Comparison of ENCODE assay signal across 28 mouse cellular contexts in the genomic region with DNA sequence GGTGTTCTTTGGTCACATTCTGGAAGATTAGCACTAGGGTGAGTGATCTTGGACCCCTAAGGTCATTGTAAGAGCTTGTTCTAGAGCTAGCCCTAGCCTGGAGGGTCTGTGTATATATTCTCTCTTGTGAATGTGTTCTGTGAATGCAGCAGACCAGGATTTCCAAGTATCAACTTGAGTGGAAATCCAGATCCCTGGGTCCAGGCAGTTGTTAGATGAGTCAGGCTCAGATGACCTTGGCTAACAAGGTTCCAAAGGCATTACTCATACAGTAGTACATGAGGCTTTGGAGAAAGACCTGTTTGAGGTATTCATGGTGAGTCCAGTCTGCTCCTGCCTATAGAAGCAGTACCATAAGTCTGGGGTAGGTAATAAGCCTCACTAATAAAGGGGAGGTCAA.
A peak's percentile ranks its signal among the peaks of the same experiment; 100 is the strongest.
DNase-seq lines count a peak whose midpoint lies in the region; ATAC-seq and TF ChIP-seq lines count a peak whose summit lies in the region.
"Had no signal": no experiment of that assay in that cellular context is flagged by ENCODE, and none has a peak within 500 bp of the region (broad histone marks: within the 10 kb centered on the region; RNA-seq: fewer than 3 reads in every experiment).

No protein-coding gene starts in this region.

- H3K4me1 ChIP-seq in midbrain, embryonic 11.5 days (ENCODE audit: control insufficient read depth, insufficient read depth, low read length), result peaks cover 3% of the 10 kb centered on the region
- 0 out of 2 replicates have a peak, but pooled peaks cover 2% of the 10 kb centered on the region for H3K4me1 ChIP-seq in midbrain, embryonic 14.5 days (ENCODE audit: control insufficient read depth, insufficient read depth, low read length)
- no peaks in the 10 kb centered on the region for H3K4me1 ChIP-seq in stomach, postnatal 0 days (replicated peaks; ENCODE audit: control insufficient read depth, insufficient read depth)
- H3K4me1 ChIP-seq: hindbrain, embryonic 15.5 days; neural tube, embryonic 12.5 days had no signal

- H3K27ac ChIP-seq in midbrain, embryonic 11.5 days (ENCODE audit: low read depth, low read length), result no peak overlapping the region
- H3K27ac ChIP-seq in midbrain, embryonic 14.5 days (replicated peaks; ENCODE audit: low read depth, low read length), result no peak overlapping the region
- H3K27ac ChIP-seq in stomach, postnatal 0 days (replicated peaks), result no peak overlapping the region
- H3K27ac ChIP-seq: hindbrain, embryonic 15.5 days; layer of hippocampus, adult 2 months; limb, embryonic 15.5 days; liver, embryonic 14.5 days; midbrain, embryonic 10.5 days; neural tube, embryonic 12.5 days had no signal

- H3K9ac ChIP-seq in midbrain, embryonic 11.5 days (ENCODE audit: low read length), result no peak overlapping the region
- H3K9ac ChIP-seq in midbrain, embryonic 14.5 days (replicated peaks; ENCODE audit: low read length), result no peak overlapping the region
- H3K9ac ChIP-seq in stomach, postnatal 0 days (ENCODE audit: low read length), result no peak overlapping the region
- H3K9ac ChIP-seq: heart, embryonic 12.5 days; hindbrain, embryonic 15.5 days; limb, embryonic 15.5 days; liver, embryonic 14.5 days; neural tube, embryonic 12.5 days had no signal

- DNase-seq in adrenal gland, adult 2 months, result peak; percentile 78
- no peak for DNase-seq in adrenal gland, postnatal 4 days (ENCODE audit: low spot score in 2 of 2)
- DNase-seq in midbrain, embryonic 11.5 days (ENCODE audit: low spot score, missing footprints), result peak; percentile 78
- DNase-seq in midbrain, embryonic 14.5 days, result no peak
- DNase-seq in adrenal gland, postnatal 14 days, result peak; percentile 39
- no peak for DNase-seq in stomach, postnatal 0 days (ENCODE audit: low spot score)
- DNase-seq in right cerebral cortex, postnatal 36 days (ENCODE audit: low spot score in 2 of 2), result no peak
- no peak for DNase-seq in cerebellum, postnatal 10 days
- DNase-seq: cerebellum, adult 11-12 months; cerebellum, postnatal 25 days; gastrocnemius, postnatal 14 days; heart, adult 11 months; heart, postnatal 4 days; kidney, adult 2 months; kidney, postnatal 36 days; lung, adult 2 months; thymus, postnatal 14 days had no signal

- no peak for ATAC-seq in midbrain, embryonic 11.5 days (ENCODE audit: low FRiP score)
- no peak for ATAC-seq in midbrain, embryonic 14.5 days (ENCODE audit: low FRiP score, low TSS enrichment)
- no peak; the same call in 1 of the 2 replicates for ATAC-seq in stomach, postnatal 0 days (ENCODE audit: low FRiP score, low TSS enrichment)
- ATAC-seq: CD4-positive, CD25-positive, alpha-beta regulatory T cell, adult 4 months; forebrain, embryonic 14.5 days; inflammation-experienced regulatory T-cells, adult 6 months had no signal

- H3K4me2 ChIP-seq in midbrain, embryonic 11.5 days, result no peak overlapping the region
- H3K4me2 ChIP-seq in midbrain, embryonic 14.5 days (ENCODE audit: low read length), result no peak overlapping the region
- no peak overlapping the region for H3K4me2 ChIP-seq in stomach, postnatal 0 days (replicated peaks; ENCODE audit: low read depth)
- H3K4me2 ChIP-seq: heart, embryonic 12.5 days; hindbrain, embryonic 15.5 days; limb, embryonic 15.5 days; neural tube, embryonic 12.5 days had no signal

- no peak for TF ChIP-seq EP300 in stomach, postnatal 0 days (optimal IDR thresholded peaks at IDR 0.05)

- no peaks in the 10 kb centered on the region for H3K27me3 ChIP-seq in midbrain, embryonic 11.5 days (ENCODE audit: control insufficient read depth, insufficient read depth, low read length)
- H3K27me3 ChIP-seq in midbrain, embryonic 14.5 days (ENCODE audit: control insufficient read depth, insufficient read depth, low read length), result no peaks in the 10 kb centered on the region
- no peaks in the 10 kb centered on the region for H3K27me3 ChIP-seq in stomach, postnatal 0 days (ENCODE audit: control insufficient read depth, insufficient read depth, low read length)
- H3K27me3 ChIP-seq: heart, embryonic 12.5 days; hindbrain, embryonic 15.5 days; limb, embryonic 15.5 days; neural tube, embryonic 12.5 days had no signal

- H3K9me3 ChIP-seq in midbrain, embryonic 11.5 days (ENCODE audit: control insufficient read depth, low read length), result no peaks in the 10 kb centered on the region
- no peaks in the 10 kb centered on the region for H3K9me3 ChIP-seq in midbrain, embryonic 14.5 days (ENCODE audit: control insufficient read depth, low read length)
- H3K9me3 ChIP-seq in stomach, postnatal 0 days (ENCODE audit: control insufficient read depth, low read length), result no peaks in the 10 kb centered on the region
- H3K9me3 ChIP-seq: heart, embryonic 12.5 days; hindbrain, embryonic 15.5 days; limb, embryonic 15.5 days; midbrain, embryonic 10.5 days; neural tube, embryonic 12.5 days had no signal

- H3K4me3 ChIP-seq in midbrain, embryonic 11.5 days (ENCODE audit: low read depth, low read length), result no peak overlapping the region
- no peak overlapping the region for H3K4me3 ChIP-seq in midbrain, embryonic 14.5 days (replicated peaks; ENCODE audit: low read depth, low read length)
- no peak overlapping the region for H3K4me3 ChIP-seq in stomach, postnatal 0 days (ENCODE audit: low read depth, low read length)
- H3K4me3 ChIP-seq: heart, embryonic 12.5 days; hindbrain, embryonic 15.5 days; layer of hippocampus, adult 2 months; limb, embryonic 15.5 days; midbrain, embryonic 10.5 days; myocyte; neural tube, embryonic 12.5 days had no signal

- no peak for TF ChIP-seq CTCF in stomach, postnatal 0 days (IDR thresholded peaks at IDR 0.05; ENCODE audit: low read depth)

- no peaks in the 10 kb centered on the region for H3K36me3 ChIP-seq in midbrain, embryonic 11.5 days (ENCODE audit: control insufficient read depth, insufficient read depth, low read length)
- H3K36me3 ChIP-seq in midbrain, embryonic 14.5 days (ENCODE audit: control insufficient read depth, insufficient read depth, low read length), result no peaks in the 10 kb centered on the region
- H3K36me3 ChIP-seq in stomach, postnatal 0 days (ENCODE audit: control insufficient read depth, insufficient read depth, low read length), result no peaks in the 10 kb centered on the region
- H3K36me3 ChIP-seq: heart, embryonic 12.5 days; hindbrain, embryonic 15.5 days; limb, embryonic 15.5 days; midbrain, embryonic 10.5 days; neural tube, embryonic 12.5 days had no signal

Comparison
In these comparisons a context has a peak if more than half of its experiments do, and no peak if none do; other contexts are left out.
1. DNase-seq: peak in adrenal gland, adult 2 months (single experiment), midbrain, embryonic 11.5 days (single experiment) and adrenal gland, postnatal 14 days (single experiment); none in adrenal gland, postnatal 4 days (0 of 2), midbrain, embryonic 14.5 days (single experiment), stomach, postnatal 0 days (single experiment), right cerebral cortex, postnatal 36 days (0 of 2) and cerebellum, postnatal 10 days (0 of 2).